Mouse (Mus musculus) common myeloid progenitor, adult 5-6 weeks (primary cell): ENCODE measurements around the gene Tle2. TPM values are rescaled to one million over a fixed set of nuclear protein-coding genes. Genes with fewer than 3 reads are reported as not detected.
A peak's percentile ranks its signal among the peaks of the same experiment; 100 is the strongest.

Experiments used
- ATAC-seq: replicated peaks from 2 replicates; pipeline ENCODE4 v1.8.0; 2016; ENCODE audit warnings: low read depth, mild to moderate bottlenecking, moderate TSS enrichment, inconsistent platforms; ENCODE audit not compliant: poor library complexity, severe bottlenecking
- total RNA-seq: library from RNA; stranded (forward); fragments of 200-1000, 187-1606 nt; gene quantifications from 2 replicates; pipeline ENCODE4 v1.2.3, GENCODE M21; 2017

The Tle2 gene
- total RNA-seq, 1 experiment from 2014 or later = 1.5 TPM

GRCm38 (mm10) chr10:81601396-81601905 lies 27.1 kb downstream of the Tle2 start:
- no peak for ATAC-seq

GRCm38 (mm10) chr10:81602741-81603151 lies 28.4 kb downstream of the Tle2 start:
- ATAC-seq = peak; percentile 9; the same call in 1 of the 2 replicates

GRCm38 (mm10) chr10:81604019-81604967 lies 29.9 kb downstream of the Tle2 start:
- no peak for ATAC-seq

- ATAC-seq = peak; percentile 24
Observed at GRCm38 (mm10) chr10:81604968-81605665, 30.8 kb downstream of the Tle2 start.

GRCm38 (mm10) chr10:81605666-81605973 lies 31.3 kb downstream of the Tle2 start:
- no peak for ATAC-seq

GRCm38 (mm10) chr10:81605974-81606751 lies 31.8 kb downstream of the Tle2 start, which contains the start of gene BC025920:
BC025920 (plus strand) TSS chr10:81606270.
- peak; percentile 81 for ATAC-seq

GRCm38 (mm10) chr10:81608308-81608707 lies 33.9 kb downstream of the Tle2 start:
- ATAC-seq = no peak

- no peak for ATAC-seq
Observed at GRCm38 (mm10) chr10:81612779-81613178, 38.4 kb downstream of the Tle2 start.

GRCm38 (mm10) chr10:81615486-81615885 lies 41.1 kb downstream of the Tle2 start:
- no peak for ATAC-seq

- no peak for ATAC-seq
Observed at GRCm38 (mm10) chr10:81619976-81620375, 45.6 kb downstream of the Tle2 start.

- ATAC-seq = no peak
Observed at GRCm38 (mm10) chr10:81620786-81621185, 46.4 kb downstream of the Tle2 start.

- no peak for ATAC-seq
Observed at GRCm38 (mm10) chr10:81623441-81623840, 49.1 kb downstream of the Tle2 start.

GRCm38 (mm10) chr10:81626101-81626993 lies 52.0 kb downstream of the Tle2 start:
- no peak for ATAC-seq

GRCm38 (mm10) chr10:81626994-81627835 lies 52.9 kb downstream of the Tle2 start, which contains the start of gene Sirt6:
Sirt6 (minus strand) TSS chr10:81627797.
- peak; percentile 91 for ATAC-seq

- peak; percentile 33 for ATAC-seq
Observed at GRCm38 (mm10) chr10:81627836-81628220, 53.5 kb downstream of the Tle2 start.

GRCm38 (mm10) chr10:81628390-81628789 lies 54.0 kb downstream of the Tle2 start, which contains the start of gene Ankrd24:
Ankrd24 (plus strand) TSS chr10:81628540.
- no peak for ATAC-seq

GRCm38 (mm10) chr10:81633253-81634099 lies 59.1 kb downstream of the Tle2 start:
- ATAC-seq = peak; percentile 98
